Mouse (Mus musculus): Measurements from ENCODE around the gene Dmbx1.
A peak's percentile ranks its signal among the peaks of the same experiment; 100 is the strongest.

The Dmbx1 gene

DNA sequence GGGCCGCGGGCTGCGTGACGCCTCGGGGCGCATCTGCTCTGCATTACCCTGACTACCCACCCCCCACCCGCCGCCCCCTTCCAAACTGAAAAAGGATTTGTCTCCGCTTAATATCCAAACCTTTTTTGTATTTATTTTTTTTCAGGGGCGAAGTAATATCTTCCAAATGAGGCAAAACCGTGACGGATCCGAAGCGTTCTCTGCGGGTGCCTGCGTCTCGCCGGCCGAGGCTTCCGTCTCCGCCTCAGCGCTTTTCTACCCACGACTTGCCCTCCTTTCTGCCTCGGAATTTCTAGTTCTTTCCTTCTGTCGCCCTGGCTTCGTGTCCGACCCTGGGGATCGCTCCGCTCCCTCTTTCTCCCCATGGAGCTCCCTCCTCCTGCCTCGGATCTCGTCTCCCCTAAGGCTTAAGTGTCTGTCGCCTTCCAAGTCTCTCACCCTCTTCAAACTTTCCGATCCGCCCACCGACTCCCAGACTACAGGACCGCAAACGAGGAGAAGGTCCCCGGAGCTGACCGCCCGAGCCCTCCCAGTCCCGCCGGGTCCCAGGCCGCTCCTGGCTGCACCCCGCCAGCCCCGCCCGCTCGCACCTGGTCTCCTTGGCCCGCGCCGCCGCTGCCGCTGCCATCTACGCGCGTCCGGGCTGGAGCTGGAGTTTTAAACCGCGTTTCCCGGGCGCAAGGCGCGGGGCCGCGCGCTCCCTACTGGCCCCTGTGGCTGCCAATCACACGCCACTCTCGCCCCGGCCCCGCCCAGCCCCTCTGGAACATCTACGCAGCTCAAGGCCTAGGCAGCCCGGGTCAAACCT is at the start of gene Dmbx1:
Dmbx1 (minus strand) TSS at position 632 of the 808 bp plus-strand sequence.
- DNase-seq (ENCODE audit: low read depth, low spot score): no peak

DNA sequence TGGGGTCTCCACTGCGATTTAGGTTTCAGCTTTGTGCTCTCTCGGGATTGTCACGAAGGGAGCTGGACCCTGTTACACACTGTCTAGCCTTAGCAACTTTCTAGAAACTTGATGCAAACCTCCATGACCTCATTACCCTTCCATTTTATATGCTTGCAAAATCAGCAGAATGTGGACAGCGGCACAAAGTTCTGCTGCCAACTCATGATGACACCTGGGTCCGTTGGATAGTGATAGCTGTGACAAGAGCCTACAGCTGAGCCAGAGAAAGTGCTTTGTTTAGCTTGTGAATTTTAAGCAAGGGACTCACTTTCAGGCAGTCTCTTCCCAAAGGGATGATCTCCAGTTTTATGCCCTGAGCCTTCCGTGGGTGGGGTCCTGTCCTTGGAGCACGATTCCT is 49.7 kb upstream of the Dmbx1 start:
- no peak for DNase-seq (ENCODE audit: low read depth, low spot score)

DNA sequence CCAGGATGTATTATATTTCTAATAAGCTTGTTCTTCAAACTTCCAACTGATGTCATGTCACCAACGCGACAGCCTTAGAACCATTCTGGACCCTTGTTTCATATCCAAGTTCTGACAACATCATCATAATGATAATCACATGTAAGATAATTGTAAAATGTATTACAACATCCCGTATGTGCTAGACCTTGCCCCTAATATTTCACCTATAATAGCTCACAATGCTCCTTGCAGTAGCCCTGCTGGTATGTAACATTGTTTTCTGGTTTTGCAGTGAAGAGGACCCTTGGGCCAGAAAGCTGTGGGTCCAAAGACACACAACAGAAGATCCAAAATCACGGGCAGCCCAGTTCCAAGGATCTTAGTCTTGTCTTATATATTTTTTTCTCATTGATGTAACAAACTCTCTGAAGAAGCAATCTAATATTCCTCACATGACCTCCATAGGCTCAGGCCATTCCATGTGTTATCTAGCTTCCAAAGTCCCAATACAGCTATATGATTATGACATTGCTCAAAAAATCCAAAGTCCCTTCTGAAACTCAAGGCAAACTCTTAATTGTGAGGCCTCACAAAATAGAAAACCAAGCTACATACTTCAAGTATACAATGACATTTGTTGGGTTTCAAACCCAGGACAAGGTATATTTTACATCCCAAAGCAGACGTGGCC is 48.3 kb upstream of the Dmbx1 start:
- DNase-seq (ENCODE audit: low read depth, low spot score): no peak

DNA sequence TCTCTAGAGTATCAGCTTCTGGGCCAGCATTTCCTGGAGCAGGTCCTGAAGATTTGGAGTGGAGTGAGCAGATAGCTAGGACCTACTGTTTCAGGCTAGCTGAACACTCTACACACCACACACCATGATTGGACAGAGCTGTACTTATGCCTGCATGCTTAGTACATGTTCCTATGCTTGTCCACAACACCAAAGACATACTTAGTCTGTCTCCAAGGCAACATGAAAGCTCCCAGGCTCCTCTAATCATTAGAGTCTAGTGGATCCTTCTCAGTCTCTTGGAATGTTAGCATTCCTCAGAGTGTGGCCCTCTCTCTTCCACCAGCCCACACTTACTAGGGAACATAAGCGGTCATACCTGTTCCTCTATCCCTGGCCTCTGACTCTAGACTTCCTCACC is 47.7 kb upstream of the Dmbx1 start:
- no peak for DNase-seq (ENCODE audit: low read depth, low spot score)

DNA sequence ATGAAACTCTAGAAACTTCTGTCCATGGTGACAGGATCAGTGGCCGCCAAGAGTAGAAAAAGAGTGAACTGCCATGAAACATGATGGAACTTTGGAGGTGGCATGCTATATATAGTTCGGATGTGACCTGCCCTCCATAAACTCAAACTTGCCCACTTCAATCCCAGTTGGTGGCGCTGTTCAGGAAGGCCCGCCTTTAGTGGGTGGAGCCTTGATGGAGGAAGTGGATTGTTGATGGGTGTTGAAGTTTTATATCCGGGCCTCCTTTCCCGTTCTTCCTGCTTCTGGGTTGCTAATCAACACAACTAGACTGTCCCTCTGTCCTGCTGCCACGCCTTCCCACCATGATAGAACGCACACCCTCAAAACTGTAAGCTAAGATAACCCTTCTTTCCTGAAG is 45.2 kb upstream of the Dmbx1 start:
- DNase-seq (ENCODE audit: low read depth, low spot score): no peak

DNA sequence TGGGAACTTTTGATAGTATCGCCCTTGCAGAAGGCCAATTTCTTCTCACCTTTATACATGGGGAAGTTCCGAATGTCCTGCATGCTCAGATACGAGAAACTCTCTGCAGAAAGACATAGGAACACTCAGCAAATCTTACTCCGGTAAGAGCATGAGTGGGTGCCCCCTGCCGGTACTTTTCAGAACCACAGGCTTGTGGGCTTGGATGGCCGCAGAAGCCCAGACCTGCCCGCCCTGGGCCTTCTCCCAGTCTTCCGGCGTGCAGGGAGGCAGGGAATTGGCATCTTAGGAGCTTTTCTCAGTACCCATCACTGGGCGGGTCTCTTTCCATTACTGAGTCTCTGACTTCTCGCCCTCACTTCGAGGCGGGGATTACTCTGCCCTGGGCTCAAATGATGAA is 44.4 kb upstream of the Dmbx1 start:
- DNase-seq (ENCODE audit: low read depth, low spot score): peak; percentile 53

DNA sequence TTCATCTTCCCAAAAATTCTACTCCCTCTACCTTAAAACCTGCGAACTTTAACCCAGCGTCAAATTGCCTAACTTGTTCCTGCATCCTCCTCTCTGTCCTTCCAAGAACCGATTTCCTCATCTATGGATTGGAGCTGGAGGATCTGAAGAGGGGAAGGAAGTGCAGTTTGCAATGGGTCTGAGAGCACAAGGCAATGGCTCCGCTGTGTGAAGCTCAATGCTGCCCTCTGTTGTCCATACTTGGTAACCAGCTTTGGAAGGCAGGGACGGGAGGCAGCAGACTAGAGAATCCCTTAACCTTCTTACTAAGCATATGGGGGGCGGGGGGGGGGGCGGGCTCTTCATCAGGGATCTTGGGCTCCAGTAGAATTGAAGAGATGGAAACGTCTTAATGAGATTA is 41.0 kb upstream of the Dmbx1 start:
- DNase-seq (ENCODE audit: low read depth, low spot score): peak; percentile 64

DNA sequence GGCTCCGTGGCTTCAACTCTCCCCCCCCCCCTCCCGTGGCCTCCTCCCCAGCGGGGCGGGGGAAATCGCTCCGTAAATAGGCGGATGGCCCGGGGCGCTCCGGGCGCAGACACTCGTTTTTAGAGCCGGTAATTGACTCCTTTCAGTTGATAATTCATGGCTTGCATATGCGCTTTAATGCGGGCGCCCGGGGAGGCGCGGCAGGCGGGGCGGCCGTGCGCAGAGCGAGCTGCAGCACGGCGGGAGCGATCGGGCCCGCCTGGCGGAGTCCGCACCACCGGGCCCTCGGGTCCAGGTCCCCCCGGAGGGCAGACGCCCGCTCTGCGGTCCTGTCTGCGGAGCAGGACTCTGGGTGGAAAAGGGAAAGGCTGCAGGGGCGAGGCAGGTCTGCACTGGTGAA is 39.7 kb upstream of the Dmbx1 start:
- no peak for DNase-seq (ENCODE audit: low read depth, low spot score)

DNA sequence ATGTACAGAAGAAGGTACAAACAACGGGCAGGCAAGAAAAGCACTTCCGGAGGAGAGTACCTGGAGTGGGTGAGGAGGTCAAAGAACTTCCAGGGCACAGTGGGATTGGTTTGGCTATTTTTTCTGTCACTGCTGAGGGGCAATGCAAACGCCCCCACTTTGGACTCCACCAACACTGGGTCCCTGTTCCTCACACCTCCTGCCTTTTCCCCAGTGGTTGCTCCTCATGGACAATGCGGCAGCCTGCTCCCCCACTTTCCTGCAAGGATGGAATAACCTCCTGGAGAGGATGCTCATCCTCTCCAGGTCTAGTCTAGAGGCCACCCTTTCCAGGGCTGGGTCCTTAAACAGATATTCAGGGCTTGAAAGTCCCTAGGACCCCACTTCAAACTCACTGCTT is 39.2 kb upstream of the Dmbx1 start:
- no peak for DNase-seq (ENCODE audit: low read depth, low spot score)

DNA sequence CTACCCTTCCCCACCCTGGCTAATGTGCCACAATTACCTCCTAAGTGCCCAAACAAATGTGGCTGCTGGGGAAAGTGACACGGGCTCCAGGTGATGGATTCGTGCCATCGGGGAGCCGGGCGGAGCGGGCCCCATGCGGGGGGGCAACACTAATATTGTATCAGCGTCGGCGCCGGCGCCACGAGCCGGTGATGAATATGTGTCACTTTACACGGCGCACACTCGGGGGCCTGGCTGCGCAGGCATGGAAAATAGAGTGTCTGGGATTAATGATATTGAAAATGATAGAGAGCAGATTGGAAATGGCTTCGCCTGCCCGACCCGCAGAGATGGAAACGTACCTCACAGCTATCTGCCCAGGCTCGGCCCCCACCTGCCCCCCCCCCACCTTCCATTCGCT is 32.8 kb upstream of the Dmbx1 start:
- no peak for DNase-seq (ENCODE audit: low read depth, low spot score)

DNA sequence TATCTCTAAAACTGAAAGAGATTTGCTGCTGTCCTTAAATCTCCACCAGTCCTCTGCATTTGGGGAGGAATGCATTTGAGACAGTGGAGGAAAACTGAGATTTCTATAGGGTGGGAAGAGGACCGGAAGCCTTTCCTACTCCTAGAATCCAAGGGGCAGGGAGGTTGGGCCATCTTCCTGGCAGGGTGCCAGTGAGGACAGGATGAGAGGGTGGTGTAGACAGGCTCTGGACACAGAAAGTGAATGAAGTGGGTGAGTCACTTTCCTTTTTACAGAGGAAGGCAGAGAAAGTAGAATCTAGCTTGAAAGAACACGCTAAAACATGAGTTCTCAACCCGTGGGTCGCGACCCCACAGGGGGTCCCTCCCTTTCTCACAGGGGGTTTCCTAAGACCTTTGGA is 24.7 kb upstream of the Dmbx1 start:
- DNase-seq (ENCODE audit: low read depth, low spot score): no peak

DNA sequence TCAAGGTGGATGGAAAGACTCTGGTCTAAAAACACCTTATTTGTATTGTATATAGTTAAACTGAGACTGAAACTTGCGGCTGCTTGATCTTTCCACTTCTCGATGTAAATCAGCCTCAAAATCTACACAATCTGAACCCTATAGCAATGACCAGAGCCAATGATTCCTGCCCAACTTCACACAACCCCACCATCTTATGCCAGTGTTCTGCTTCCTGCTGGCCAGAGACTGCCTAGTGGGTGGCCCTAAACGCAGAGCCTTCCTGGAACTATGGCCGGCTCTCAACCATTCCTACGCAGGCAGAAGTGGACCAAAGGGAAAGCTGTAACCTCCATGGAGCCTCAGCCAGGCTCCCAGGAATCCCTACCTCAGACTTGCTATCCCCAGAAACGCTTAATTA is 24.0 kb upstream of the Dmbx1 start:
- no peak for DNase-seq (ENCODE audit: low read depth, low spot score)

DNA sequence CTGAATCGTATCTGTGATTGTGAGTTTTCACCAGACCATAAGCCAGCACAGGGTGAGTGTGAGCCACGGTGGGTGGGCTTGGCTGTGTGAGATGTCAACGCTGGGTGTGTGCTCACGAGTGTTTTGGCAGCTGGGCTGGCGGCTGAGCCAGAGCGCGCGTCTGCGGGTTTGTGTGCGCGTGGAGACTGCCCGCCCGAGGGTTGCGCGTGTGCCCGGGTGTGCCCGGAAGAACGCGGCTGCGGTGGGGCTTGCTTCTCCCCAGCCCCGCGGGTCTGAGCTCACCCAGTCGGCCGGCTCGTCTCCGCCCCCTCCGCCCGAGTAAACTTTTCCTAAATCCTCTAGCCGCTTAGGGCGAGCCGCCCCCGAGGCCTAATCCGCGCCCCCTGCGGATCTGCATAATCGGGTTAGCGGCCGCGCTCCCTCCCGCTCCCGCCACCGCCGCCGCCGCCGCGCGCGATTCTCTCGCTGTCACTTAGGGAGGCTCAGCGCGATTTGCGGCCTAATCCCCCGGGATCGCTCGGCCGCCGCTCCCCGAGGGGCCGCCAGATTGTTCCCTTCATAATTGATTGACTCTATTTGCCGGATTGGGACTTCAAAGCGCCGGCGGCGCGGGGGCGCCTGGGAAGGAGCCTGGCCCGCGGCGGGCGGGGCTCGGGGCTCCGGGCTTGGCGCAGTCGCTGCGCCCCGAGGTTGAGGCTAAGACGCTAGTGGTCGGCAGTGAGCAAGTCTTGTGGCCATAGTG is 23.1 kb upstream of the Dmbx1 start:
- DNase-seq (ENCODE audit: low read depth, low spot score): peak; percentile 85

DNA sequence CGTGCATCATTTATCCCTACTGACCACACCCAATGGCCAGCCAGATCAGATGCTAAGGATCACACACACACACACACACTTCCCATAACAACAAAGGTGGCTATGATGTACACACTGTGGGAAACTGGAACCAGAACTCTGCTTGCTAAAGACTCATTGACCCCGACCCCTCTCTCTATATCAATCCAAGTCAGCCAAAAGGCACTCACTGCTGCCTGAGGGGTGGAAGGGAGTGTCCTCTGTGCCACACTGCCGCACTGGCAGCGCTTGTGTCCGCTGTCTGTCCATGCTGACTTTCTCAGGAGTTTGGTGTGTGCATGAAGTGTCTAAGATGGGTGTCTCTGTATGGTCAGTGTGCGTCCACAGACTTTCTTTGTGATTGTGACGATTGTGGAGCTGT is 22.3 kb upstream of the Dmbx1 start:
- no peak for DNase-seq (ENCODE audit: low read depth, low spot score)

DNA sequence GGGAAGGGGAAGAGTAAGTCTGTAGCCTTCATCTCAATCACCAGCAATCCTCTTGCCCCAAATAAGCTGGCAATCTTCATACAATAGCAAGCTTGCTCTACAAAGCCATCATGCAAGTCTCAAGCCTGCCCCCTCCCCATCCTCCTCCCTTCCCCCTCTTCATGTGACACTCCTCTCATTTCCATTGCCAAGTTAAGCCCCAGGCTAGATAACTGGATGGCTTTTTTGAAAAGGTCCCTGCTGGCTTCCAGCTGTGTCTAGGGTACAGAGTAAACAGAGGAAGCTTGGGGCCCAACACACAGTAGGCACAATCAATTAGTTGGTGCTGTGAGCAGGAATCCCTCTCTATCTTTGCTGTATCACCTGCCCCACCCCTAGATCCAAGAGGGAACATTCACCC is 19.8 kb upstream of the Dmbx1 start:
- DNase-seq (ENCODE audit: low read depth, low spot score): no peak

DNA sequence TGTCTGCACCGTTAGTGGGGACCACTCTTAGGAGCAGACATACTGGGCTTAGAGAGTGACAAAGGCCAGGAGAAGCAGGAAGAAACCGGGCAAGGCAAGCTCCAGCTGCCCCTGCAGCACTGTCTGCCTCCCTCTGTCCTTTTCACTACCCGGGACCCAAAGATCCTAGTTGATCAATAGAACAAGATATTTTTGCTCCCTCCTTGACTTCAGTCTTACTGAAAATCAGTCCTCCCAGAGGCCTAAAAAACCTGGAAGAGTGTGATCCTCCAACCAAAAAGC is 15.7 kb upstream of the Dmbx1 start:
- no peak for DNase-seq (ENCODE audit: low read depth, low spot score)

DNA sequence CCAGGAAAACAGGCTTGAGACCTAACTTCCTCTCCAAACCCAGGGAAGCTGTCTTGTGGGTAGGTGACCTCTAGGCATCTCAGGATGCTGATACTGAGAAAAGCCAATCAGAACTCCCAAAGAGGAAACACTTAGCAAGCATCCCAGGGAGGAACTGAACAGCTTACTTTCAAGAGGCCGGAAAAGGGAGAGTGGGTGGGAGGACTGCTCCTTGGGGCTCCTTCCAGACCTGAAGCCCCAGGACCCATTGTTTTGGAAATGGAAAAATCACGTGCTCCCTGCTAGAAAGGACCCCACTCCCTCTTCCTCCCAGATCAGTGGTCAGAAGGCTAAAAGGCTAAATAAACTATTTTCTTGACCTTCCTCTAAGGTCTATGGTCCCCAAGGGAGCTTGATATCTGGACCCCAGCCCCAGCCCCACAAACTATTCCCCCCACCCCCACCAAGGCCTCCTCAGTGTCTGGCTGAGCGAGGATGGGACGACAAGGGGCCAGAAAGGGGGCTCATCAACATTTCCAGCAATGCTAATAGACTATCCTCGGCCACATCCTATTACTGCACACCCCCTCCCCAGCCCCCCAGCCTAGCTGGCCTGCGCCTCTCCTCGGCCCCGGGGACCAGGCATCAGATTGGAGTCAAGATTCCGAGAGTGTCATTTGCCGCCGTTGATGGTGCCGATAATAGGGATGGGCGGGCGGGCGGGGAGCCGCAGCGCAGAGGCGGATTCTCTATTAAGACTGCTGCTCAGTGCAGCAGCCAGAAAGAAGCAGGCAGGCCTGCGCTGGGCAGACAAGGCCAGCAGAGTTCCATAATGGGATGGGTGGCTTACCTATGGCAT is 15.1 kb upstream of the Dmbx1 start:
- DNase-seq (ENCODE audit: low read depth, low spot score): no peak

DNA sequence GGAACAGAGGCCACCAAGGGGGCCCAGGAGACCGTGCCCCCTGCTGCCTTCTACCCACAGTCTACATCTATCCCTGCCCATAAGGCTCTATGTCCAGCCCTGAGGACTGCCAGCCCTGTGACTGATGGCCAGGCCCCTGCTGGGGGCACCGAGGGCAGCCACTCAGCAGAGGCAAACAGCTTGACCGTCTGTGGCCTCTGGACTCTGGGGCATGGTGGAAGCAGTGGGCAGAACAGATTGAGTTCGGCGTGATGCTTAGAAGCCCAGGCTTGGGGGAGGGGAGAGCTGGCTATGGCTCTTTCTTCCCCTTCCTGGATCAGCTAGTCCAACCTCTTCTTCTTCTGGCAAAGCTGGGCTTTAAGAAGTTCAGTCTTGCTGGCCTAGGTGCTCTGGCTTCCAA is 13.8 kb upstream of the Dmbx1 start:
- no peak for DNase-seq (ENCODE audit: low read depth, low spot score)

DNA sequence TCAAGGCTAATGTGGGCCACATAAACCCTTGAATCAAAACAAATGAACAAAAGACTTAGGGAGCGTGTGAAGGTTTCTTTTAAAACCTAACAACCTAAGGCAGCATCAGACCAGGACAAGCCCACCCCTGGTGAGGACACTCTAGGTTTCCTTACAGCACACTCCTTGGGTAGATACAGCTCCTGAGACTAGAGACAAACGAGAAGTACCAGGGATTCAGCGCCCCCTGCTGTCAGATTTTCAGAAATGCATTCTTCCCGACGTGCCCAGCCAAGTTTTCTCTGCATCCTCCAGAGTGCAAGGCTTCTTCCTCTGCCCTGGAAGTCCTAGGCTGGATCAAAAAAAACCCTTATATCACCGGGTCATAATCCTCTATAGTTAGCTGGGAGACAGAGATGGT is 13.0 kb upstream of the Dmbx1 start:
- DNase-seq (ENCODE audit: low read depth, low spot score): no peak

DNA sequence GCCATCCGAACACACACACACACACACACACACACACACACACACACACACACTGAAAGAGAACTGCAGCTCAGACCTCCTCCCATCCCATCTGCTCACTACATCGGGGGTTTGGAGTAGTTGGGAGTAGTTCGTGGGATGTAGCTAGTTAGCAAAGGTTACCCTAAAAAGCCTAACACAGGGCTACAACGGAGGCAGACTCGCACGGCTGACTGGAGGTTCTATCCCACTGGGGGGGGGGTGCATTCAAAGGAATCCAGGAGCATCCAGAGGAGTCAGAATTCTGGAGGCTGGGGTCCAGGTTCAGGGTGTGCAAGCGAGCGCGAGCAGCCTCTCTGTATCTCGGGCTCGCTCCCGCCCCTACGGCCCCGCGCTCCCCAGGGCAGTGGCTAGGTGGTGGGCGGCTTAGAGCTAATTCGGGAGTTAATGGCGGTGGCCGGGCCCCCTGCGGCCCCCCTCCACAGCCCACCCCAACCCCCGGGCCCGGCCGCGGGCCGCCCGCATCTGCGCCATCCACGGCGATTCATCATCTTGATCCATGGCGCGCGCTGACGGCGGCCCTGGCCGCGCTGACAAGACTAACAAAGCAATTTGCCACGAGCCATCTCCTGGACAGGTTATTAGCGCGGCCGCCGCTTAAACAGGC is 4.1 kb upstream of the Dmbx1 start:
- DNase-seq (ENCODE audit: low read depth, low spot score): no peak

DNA sequence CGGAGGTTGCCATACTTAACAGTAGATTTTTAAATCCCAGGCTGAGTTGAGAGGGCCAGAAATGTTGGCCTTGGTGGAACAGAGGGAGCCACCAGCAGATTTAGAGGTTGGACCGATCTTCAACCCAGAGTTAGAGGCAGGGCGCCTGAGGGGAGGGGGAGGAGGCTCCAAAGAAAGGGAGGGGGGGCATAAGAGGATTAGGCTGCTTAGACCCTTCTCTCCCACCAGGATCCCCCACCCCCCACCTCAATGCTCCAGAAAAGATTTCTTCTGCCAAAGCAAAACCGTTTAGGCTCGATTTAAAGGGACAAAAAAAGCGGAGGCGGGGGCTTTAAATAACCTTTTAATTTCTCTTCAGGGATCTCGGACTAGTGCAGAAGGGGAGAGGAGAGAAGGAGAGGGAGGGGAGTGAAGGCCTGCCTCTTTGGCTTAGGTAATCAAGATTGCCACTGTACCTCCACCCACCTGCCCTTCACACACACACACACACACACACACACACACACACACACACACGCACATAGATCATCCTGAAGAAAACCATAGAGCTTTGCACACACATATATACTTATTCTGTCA is 1.6 kb upstream of the Dmbx1 start:
- DNase-seq (ENCODE audit: low read depth, low spot score): no peak
